Mouse (Mus musculus) brain, embryonic 14.5 days (tissue): ENCODE results near the gene Ost4.

Source experiments
- CTCF ChIP-seq: fragments of 200-500 bp; IDR thresholded peaks from 2 replicates; pipeline ENCODE4 v1.5.1; 2012; ENCODE audit warnings: inconsistent platforms, mild to moderate bottlenecking, moderate library complexity, borderline replicate concordance; ENCODE audit not compliant: insufficient read depth, insufficient read length; ENCODE audit errors: extremely low read depth
- POLR2A ChIP-seq: fragments of 200-500 bp; IDR thresholded peaks from 2 replicates; pipeline ENCODE4 v1.6.1; 2012; ENCODE audit warnings: mild to moderate bottlenecking, inconsistent platforms, borderline replicate concordance; ENCODE audit not compliant: poor library complexity, insufficient read depth, insufficient read length, severe bottlenecking; ENCODE audit errors: extremely low read depth

GRCm38 (mm10) chr5:30952551-30952950 is 45.0 kb upstream of the Ost4 start:
- TF ChIP-seq CTCF, result no peak
- TF ChIP-seq POLR2A, result no peak
